Mouse (Mus musculus): Measurements from ENCODE around the gene Bach1. TPM values are rescaled to one million over a fixed set of nuclear protein-coding genes. Genes with fewer than 3 reads are reported as not detected.

Gene Bach1
- total and polyA plus RNA-seq, 2 experiments from 2014 or later, result 5.4 to 27.0 TPM

GRCm38 (mm10) chr16:87737842-87738639, 39.3 kb downstream of the Bach1 start:
- TF ChIP-seq CTCF (IDR thresholded peaks at IDR 0.05; ENCODE audit: low read depth), result no peak
- no peak for TF ChIP-seq EP300 (IDR thresholded peaks at IDR 0.05; ENCODE audit: low read depth)
- Histone ChIP-seq H3K9me3 (replicated peaks; ENCODE audit: control insufficient read depth, low read length) (no peaks in the 10 kb centered on the region), H3K9ac (replicated peaks; ENCODE audit: low read depth, low read length) (no peak overlapping the region), H3K27me3 (ENCODE audit: control insufficient read depth, insufficient read depth, low read length) (no peaks in the 10 kb centered on the region), H3K27ac (ENCODE audit: low read depth) (no peak overlapping the region), H3K4me2 (ENCODE audit: low read depth, low read length) (peak overlapping the region; percentile 28), H3K4me1 (ENCODE audit: control insufficient read depth, insufficient read depth) (peaks cover 7% of the 10 kb centered on the region; the same call in 1 of the 2 replicates), H3K36me3 (replicated peaks; ENCODE audit: control insufficient read depth, insufficient read depth, low read length) (no peaks in the 10 kb centered on the region), H3K4me3 (ENCODE audit: low read depth, low read length) (no peak overlapping the region)
- no peak for ATAC-seq (ENCODE audit: insufficient read depth, low read depth)
- WGBS, result 70% methylated on average over 21 of the region's 21 CpGs
- DNase-seq (ENCODE audit: low spot score), result no peak

- H3K9ac ChIP-seq (replicated peaks; ENCODE audit: low read depth, low read length), result no peak overlapping the region
- no peak for TF ChIP-seq EP300 (IDR thresholded peaks at IDR 0.05; ENCODE audit: low read depth)
- TF ChIP-seq CTCF (IDR thresholded peaks at IDR 0.05; ENCODE audit: low read depth), result no peak
- no peak overlapping the region for H3K4me2 ChIP-seq (ENCODE audit: low read depth, low read length)
- H3K4me1 ChIP-seq (ENCODE audit: control insufficient read depth, insufficient read depth), result no peaks in the 10 kb centered on the region
- H3K9me3 ChIP-seq (replicated peaks; ENCODE audit: control insufficient read depth, low read length), result no peaks in the 10 kb centered on the region
- no peaks in the 10 kb centered on the region for H3K27me3 ChIP-seq (ENCODE audit: control insufficient read depth, insufficient read depth, low read length)
- no peak for ATAC-seq (ENCODE audit: insufficient read depth, low read depth)
- 79% methylated on average over 9 of the region's 9 CpGs for WGBS
- H3K27ac ChIP-seq (ENCODE audit: low read depth), result no peak overlapping the region
- no peak for DNase-seq (ENCODE audit: low spot score)
- no peak overlapping the region for H3K4me3 ChIP-seq (ENCODE audit: low read depth, low read length)
- H3K36me3 ChIP-seq (replicated peaks; ENCODE audit: control insufficient read depth, insufficient read depth, low read length), result no peaks in the 10 kb centered on the region
Measured at GRCm38 (mm10) chr16:87741034-87741715, 42.4 kb downstream of the Bach1 start.

GRCm38 (mm10) chr16:87743661-87744060, 44.9 kb downstream of the Bach1 start:
- Histone ChIP-seq H3K9me3 (replicated peaks; ENCODE audit: control insufficient read depth, low read length) (no peaks in the 10 kb centered on the region), H3K4me3 (ENCODE audit: low read depth, low read length) (no peak overlapping the region), H3K27me3 (ENCODE audit: control insufficient read depth, insufficient read depth, low read length) (no peaks in the 10 kb centered on the region), H3K36me3 (replicated peaks; ENCODE audit: control insufficient read depth, insufficient read depth, low read length) (no peaks in the 10 kb centered on the region), H3K4me1 (ENCODE audit: control insufficient read depth, insufficient read depth) (no peaks in the 10 kb centered on the region), H3K9ac (replicated peaks; ENCODE audit: low read depth, low read length) (no peak overlapping the region), H3K4me2 (ENCODE audit: low read depth, low read length) (no peak overlapping the region), H3K27ac (ENCODE audit: low read depth) (no peak overlapping the region)
- no peak for ATAC-seq (ENCODE audit: insufficient read depth, low read depth)
- TF ChIP-seq CTCF (IDR thresholded peaks at IDR 0.05; ENCODE audit: low read depth) (no peak), EP300 (IDR thresholded peaks at IDR 0.05; ENCODE audit: low read depth) (no peak)
- 73% methylated on average over 3 of the region's 3 CpGs for WGBS
- DNase-seq (ENCODE audit: low spot score), result no peak

GRCm38 (mm10) chr16:87744338-87744737, 45.6 kb downstream of the Bach1 start:
- TF ChIP-seq CTCF (IDR thresholded peaks at IDR 0.05; ENCODE audit: low read depth) (no peak), EP300 (IDR thresholded peaks at IDR 0.05; ENCODE audit: low read depth) (no peak)
- no peak for ATAC-seq (ENCODE audit: insufficient read depth, low read depth)
- WGBS, result 80% methylated on average over 2 of the region's 2 CpGs

GRCm38 (mm10) chr16:87745192-87745945, 46.6 kb downstream of the Bach1 start:
- Histone ChIP-seq H3K4me1 (ENCODE audit: control insufficient read depth, insufficient read depth) (no peaks in the 10 kb centered on the region), H3K4me2 (ENCODE audit: low read depth, low read length) (no peak overlapping the region), H3K36me3 (replicated peaks; ENCODE audit: control insufficient read depth, insufficient read depth, low read length) (no peaks in the 10 kb centered on the region), H3K9ac (replicated peaks; ENCODE audit: low read depth, low read length) (no peak overlapping the region), H3K27me3 (ENCODE audit: control insufficient read depth, insufficient read depth, low read length) (no peaks in the 10 kb centered on the region), H3K27ac (ENCODE audit: low read depth) (no peak overlapping the region), H3K4me3 (ENCODE audit: low read depth, low read length) (no peak overlapping the region), H3K9me3 (replicated peaks; ENCODE audit: control insufficient read depth, low read length) (no peaks in the 10 kb centered on the region)
- DNase-seq (ENCODE audit: low spot score) (no peak), ATAC-seq (ENCODE audit: insufficient read depth, low read depth) (no peak)
- 73% methylated on average over 8 of the region's 8 CpGs for WGBS
- no peak for TF ChIP-seq CTCF (IDR thresholded peaks at IDR 0.05; ENCODE audit: low read depth)
- TF ChIP-seq EP300 (IDR thresholded peaks at IDR 0.05; ENCODE audit: low read depth), result no peak

More at GRCm38 (mm10) chr16:87744338-87744737, 45.6 kb downstream of the Bach1 start:
- Histone ChIP-seq H3K27ac (ENCODE audit: low read depth) (no peak overlapping the region), H3K9ac (replicated peaks; ENCODE audit: low read depth, low read length) (no peak overlapping the region), H3K9me3 (replicated peaks; ENCODE audit: control insufficient read depth, low read length) (no peaks in the 10 kb centered on the region), H3K4me1 (ENCODE audit: control insufficient read depth, insufficient read depth) (no peaks in the 10 kb centered on the region), H3K4me3 (ENCODE audit: low read depth, low read length) (no peak overlapping the region), H3K4me2 (ENCODE audit: low read depth, low read length) (no peak overlapping the region), H3K27me3 (ENCODE audit: control insufficient read depth, insufficient read depth, low read length) (no peaks in the 10 kb centered on the region), H3K36me3 (replicated peaks; ENCODE audit: control insufficient read depth, insufficient read depth, low read length) (no peaks in the 10 kb centered on the region)
- DNase-seq (ENCODE audit: low spot score), result no peak

Data from heart, postnatal 0 days (tissue).